Mouse (Mus musculus) testis, adult 2 months (tissue): ENCODE data around the gene Oard1. TPM values are rescaled to one million over a fixed set of nuclear protein-coding genes. Genes with fewer than 3 reads are reported as not detected.

ENCODE experiments used
- H3K27ac ChIP-seq: fragments of 200-500 bp; 2 replicates; pipeline ENCODE4 v1.5.1; 2012; ENCODE audit warnings: low read depth, low read length; ENCODE audit not compliant: control insufficient read depth, insufficient read depth
- H3K27me3 ChIP-seq: fragments of 200-500 bp; 2 replicates; pipeline ENCODE4 v1.6.1; 2012; ENCODE audit warnings: mild to moderate bottlenecking, low read length, moderate library complexity; ENCODE audit not compliant: control insufficient read depth, insufficient read depth
- H3K36me3 ChIP-seq: fragments of 200-500 bp; 2 replicates; pipeline ENCODE4 v1.6.1; 2012; ENCODE audit warnings: mild to moderate bottlenecking, low read length; ENCODE audit not compliant: control insufficient read depth, insufficient read depth
- H3K4me1 ChIP-seq: fragments of 200-500 bp; 2 replicates; pipeline ENCODE4 v1.6.1; 2012; ENCODE audit warnings: low read length; ENCODE audit not compliant: control insufficient read depth, insufficient read depth
- H3K4me3 ChIP-seq: fragments of 200-500 bp; 2 replicates; pipeline ENCODE4 v1.5.1; 2012; ENCODE audit warnings: low read depth, mild to moderate bottlenecking, low read length, moderate library complexity, mixed read lengths; ENCODE audit not compliant: control insufficient read depth
- CTCF ChIP-seq: fragments of 200-500 bp; IDR thresholded peaks from 2 replicates; pipeline ENCODE4 v1.5.1; 2012; ENCODE audit warnings: low read depth, mild to moderate bottlenecking, inconsistent platforms, low read length, moderate library complexity; ENCODE audit not compliant: control insufficient read depth, insufficient read depth, insufficient replicate concordance
- POLR2A ChIP-seq: fragments of 200-500 bp; IDR thresholded peaks from 2 replicates; pipeline ENCODE4 v1.6.1; 2012; ENCODE audit warnings: low read depth, mild to moderate bottlenecking, inconsistent platforms, low read length, moderate library complexity; ENCODE audit not compliant: control insufficient read depth
- polyA plus RNA-seq: library from polyadenylated mRNA; depleted of rRNA; stranded (reverse); fragments of >200 nt; gene quantifications from 2 replicates; pipeline ENCODE4 v1.2.3, GENCODE M21; 2012

Gene Oard1
- polyA plus RNA-seq, 1 experiment, result 19.2 TPM

- peaks cover 11% of the 10 kb centered on the region for H3K4me1 ChIP-seq
- H3K27me3 ChIP-seq, result no peaks in the 10 kb centered on the region
- H3K27ac ChIP-seq, result no peak overlapping the region
Observed at GRCm38 (mm10) chr17:48427852-48428530, 18.2 kb downstream of the Oard1 start.

GRCm38 (mm10) chr17:48430394-48430793, 20.6 kb downstream of the Oard1 start:
- Histone ChIP-seq H3K36me3 (no peaks in the 10 kb centered on the region), H3K27ac (no peak overlapping the region), H3K4me3 (no peak overlapping the region), H3K4me1 (peaks cover 10% of the 10 kb centered on the region), H3K27me3 (no peaks in the 10 kb centered on the region)
- TF ChIP-seq POLR2A, result no peak
- TF ChIP-seq CTCF, result no peak

More at GRCm38 (mm10) chr17:48427852-48428530, 18.2 kb downstream of the Oard1 start:
- Histone ChIP-seq H3K4me3 (no peak overlapping the region), H3K36me3 (no peaks in the 10 kb centered on the region)
- no peak for TF ChIP-seq POLR2A
- no peak for TF ChIP-seq CTCF

GRCm38 (mm10) chr17:48431054-48431453, 21.2 kb downstream of the Oard1 start:
- TF ChIP-seq POLR2A (no peak), CTCF (no peak)
- H3K4me3 ChIP-seq, result no peak overlapping the region
- peaks cover 10% of the 10 kb centered on the region for H3K4me1 ChIP-seq
- H3K27me3 ChIP-seq, result no peaks in the 10 kb centered on the region
- no peaks in the 10 kb centered on the region for H3K36me3 ChIP-seq
- no peak overlapping the region for H3K27ac ChIP-seq

- Histone ChIP-seq H3K27me3 (no peaks in the 10 kb centered on the region), H3K27ac (no peak within 1 kb of the TSS), H3K36me3 (no peaks in the 10 kb centered on the region), H3K4me3 (peak within 1 kb of the TSS; percentile 60), H3K4me1 (peaks cover 10% of the 10 kb centered on the region)
- TF ChIP-seq CTCF (no peak), POLR2A (no peak)
Observed at GRCm38 (mm10) chr17:48432158-48432980, 22.6 kb downstream of the Oard1 start, which contains the start of gene Apobec2. Apobec2 (minus strand) TSS chr17:48432930.

- H3K27ac ChIP-seq, result no peak overlapping the region
- TF ChIP-seq POLR2A, result no peak
- no peak for TF ChIP-seq CTCF
- H3K36me3 ChIP-seq, result no peaks in the 10 kb centered on the region
- H3K4me3 ChIP-seq, result peak overlapping the region; percentile 60
- no peaks in the 10 kb centered on the region for H3K27me3 ChIP-seq
- peaks cover 10% of the 10 kb centered on the region for H3K4me1 ChIP-seq
Observed at GRCm38 (mm10) chr17:48433006-48433655, 23.3 kb downstream of the Oard1 start.

GRCm38 (mm10) chr17:48433689-48434330, 24.0 kb downstream of the Oard1 start:
- Histone ChIP-seq H3K36me3 (no peaks in the 10 kb centered on the region), H3K4me1 (peaks cover 10% of the 10 kb centered on the region), H3K4me3 (no peak overlapping the region), H3K27me3 (no peaks in the 10 kb centered on the region), H3K27ac (no peak overlapping the region)
- TF ChIP-seq POLR2A, result no peak
- TF ChIP-seq CTCF, result no peak; the same call in 1 of the 2 replicates

- peaks cover 10% of the 10 kb centered on the region for H3K4me1 ChIP-seq
- TF ChIP-seq POLR2A (no peak), CTCF (no peak)
- no peaks in the 10 kb centered on the region for H3K36me3 ChIP-seq
- H3K27me3 ChIP-seq, result no peaks in the 10 kb centered on the region
- no peak overlapping the region for H3K27ac ChIP-seq
- H3K4me3 ChIP-seq, result no peak overlapping the region
Observed at GRCm38 (mm10) chr17:48434479-48434878, 24.7 kb downstream of the Oard1 start.
